Mouse (Mus musculus) heart, embryonic 14.5 days (tissue): ENCODE results near the gene Zfhx3. TPM values are rescaled to one million over a fixed set of nuclear protein-coding genes. Genes with fewer than 3 reads are reported as not detected.

Experiments used
- ATAC-seq: fragments of 200-750 bp; cut with Nextera tagmentation; 2 replicates; pipeline ENCODE4 v1.8.0; 2017; ENCODE audit warnings: low read depth, moderate TSS enrichment; ENCODE audit not compliant: insufficient number of reproducible peaks, insufficient read depth, low FRiP score
- H3K27ac ChIP-seq, 2 experiments: fragments of 200-500 bp in 1 of 2; fragments of 300-500 bp in 1 of 2; sonication (generic) in 1 of 2; replicated peaks in 1 of 2; 2 replicates each; pipeline ENCODE4 v1.5.1; 2012 to 2014; ENCODE audit warnings: low read depth in 2 of 2, low read length in 2 of 2, control low read depth in 1 of 2, mild to moderate bottlenecking in 1 of 2, mixed read lengths in 1 of 2; ENCODE audit not compliant: control insufficient read depth in 1 of 2, insufficient read depth in 1 of 2
- H3K27me3 ChIP-seq: fragments of 300-500 bp; sonication (generic); 2 replicates; pipeline ENCODE4 v1.6.1; 2014; ENCODE audit warnings: mild to moderate bottlenecking, low read length, control low read depth; ENCODE audit not compliant: control insufficient read depth, insufficient read depth
- H3K36me3 ChIP-seq: fragments of 300-500 bp; sonication (generic); 2 replicates; pipeline ENCODE4 v1.6.1; 2014; ENCODE audit warnings: mild to moderate bottlenecking, control low read depth, low read length, mixed read lengths; ENCODE audit not compliant: control insufficient read depth, insufficient read depth
- H3K4me1 ChIP-seq, 2 experiments: fragments of 200-500 bp in 1 of 2; fragments of 300-500 bp in 1 of 2; sonication (generic) in 1 of 2; 2 replicates each; pipeline ENCODE4 v1.6.1; 2012 to 2014; ENCODE audit warnings: low read length in 2 of 2, control low read depth in 1 of 2, mixed read lengths in 1 of 2; ENCODE audit not compliant: control insufficient read depth in 2 of 2, insufficient read depth in 2 of 2
- H3K4me2 ChIP-seq: fragments of 300-500 bp; sonication (generic); 2 replicates; pipeline ENCODE4 v1.6.1; 2014; ENCODE audit warnings: mild to moderate bottlenecking, low read length
- H3K4me3 ChIP-seq, 2 experiments: fragments of 200-500 bp in 1 of 2; fragments of 300-500 bp in 1 of 2; sonication (generic) in 1 of 2; 2 replicates each; pipeline ENCODE4 v1.5.1; 2012 to 2014; ENCODE audit warnings: low read length in 2 of 2, mild to moderate bottlenecking in 2 of 2, control low read depth in 1 of 2, low read depth in 1 of 2, moderate library complexity in 1 of 2; ENCODE audit not compliant: control insufficient read depth in 1 of 2, insufficient read depth in 1 of 2
- H3K9ac ChIP-seq: fragments of 300-500 bp; sonication (generic); 2 replicates; pipeline ENCODE4 v1.6.1; 2014; ENCODE audit warnings: mild to moderate bottlenecking, low read length
- H3K9me3 ChIP-seq: fragments of 300-500 bp; sonication (generic); 2 replicates; pipeline ENCODE4 v1.6.1; 2016; ENCODE audit warnings: low read length, control low read depth; ENCODE audit not compliant: control insufficient read depth
- WGBS: fragments of 180-500 bp; shearing (Covaris S2); extraction: QIAGEN DNeasy Blood & Tissue Kit; methylation state at CpG from one replicate; pipeline ENCODE4 v1.1.7; 2014; 5-methylcytosine and 5-hydroxymethylcytosine counted together
- polyA plus RNA-seq: library from polyadenylated mRNA; unstranded; fragments of >200 nt; fragmentation: Nextera tagmentation; extraction: Ambion mirVana; gene quantifications from 2 replicates; pipeline ENCODE4 v1.2.1, GENCODE M21; 2014

Gene Zfhx3
- polyA plus RNA-seq, 1 experiment from 2014 or later, result 6.4 TPM

DNA sequence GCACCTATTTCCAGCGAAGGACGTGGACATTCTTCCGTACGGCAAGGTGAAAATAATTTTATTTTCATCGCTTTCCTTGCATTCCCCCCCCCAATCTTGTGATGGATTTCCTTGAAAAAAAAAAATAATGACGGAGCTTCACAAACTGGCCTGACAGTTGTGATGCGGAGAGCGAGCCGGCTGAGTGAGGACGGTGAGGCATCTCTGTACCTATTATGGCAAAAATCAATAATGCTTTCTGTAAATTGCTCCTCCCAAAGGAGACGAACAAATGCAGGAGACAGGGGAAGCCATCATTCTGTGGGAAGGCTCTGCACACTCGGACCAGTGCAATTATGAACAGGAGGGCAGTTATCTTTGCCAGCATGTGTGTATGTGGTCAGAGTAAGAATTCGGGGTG, 156.2 kb downstream of the Zfhx3 start:
- WGBS, result 85% methylated on average over 13 of the region's 13 CpGs
- no peak for ATAC-seq
- H3K4me3 ChIP-seq, result no peak overlapping the region

DNA sequence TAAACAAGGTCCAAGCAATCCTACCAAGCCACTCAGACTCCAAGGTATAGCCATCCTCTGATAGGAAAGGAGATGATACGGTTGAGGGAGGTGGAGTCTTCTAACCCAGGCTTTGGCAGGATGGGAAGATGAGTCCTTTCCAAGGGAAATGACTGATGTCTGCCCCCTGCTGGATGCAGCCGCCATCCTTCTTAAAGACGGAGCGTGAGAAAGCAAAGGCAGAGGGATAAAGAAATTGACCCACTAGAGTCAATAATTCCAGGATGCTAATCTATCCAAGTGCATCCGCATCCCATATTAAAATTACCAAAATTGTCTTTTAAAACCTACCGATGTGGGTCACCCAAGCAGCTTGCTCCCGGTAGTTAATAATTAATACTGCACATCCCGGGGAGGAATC, 158.7 kb downstream of the Zfhx3 start:
- H3K9me3 ChIP-seq, result no peaks in the 10 kb centered on the region
- H3K4me3 ChIP-seq, result no peak overlapping the region
- no peak overlapping the region for H3K9ac ChIP-seq
- H3K27ac ChIP-seq, result no peak overlapping the region
- 67% methylated on average over 8 of the region's 8 CpGs for WGBS
- no peaks in the 10 kb centered on the region for H3K4me1 ChIP-seq
- H3K27me3 ChIP-seq, result no peaks in the 10 kb centered on the region
- no peaks in the 10 kb centered on the region for H3K36me3 ChIP-seq
- no peak overlapping the region for H3K4me2 ChIP-seq
- ATAC-seq, result no peak

More for the DNA sequence above, 156.2 kb downstream of the Zfhx3 start:
- Histone ChIP-seq H3K9me3 (no peaks in the 10 kb centered on the region), H3K4me1 (no peaks in the 10 kb centered on the region), H3K27me3 (no peaks in the 10 kb centered on the region), H3K27ac (no peak overlapping the region), H3K36me3 (no peaks in the 10 kb centered on the region), H3K9ac (no peak overlapping the region), H3K4me2 (no peak overlapping the region)

DNA sequence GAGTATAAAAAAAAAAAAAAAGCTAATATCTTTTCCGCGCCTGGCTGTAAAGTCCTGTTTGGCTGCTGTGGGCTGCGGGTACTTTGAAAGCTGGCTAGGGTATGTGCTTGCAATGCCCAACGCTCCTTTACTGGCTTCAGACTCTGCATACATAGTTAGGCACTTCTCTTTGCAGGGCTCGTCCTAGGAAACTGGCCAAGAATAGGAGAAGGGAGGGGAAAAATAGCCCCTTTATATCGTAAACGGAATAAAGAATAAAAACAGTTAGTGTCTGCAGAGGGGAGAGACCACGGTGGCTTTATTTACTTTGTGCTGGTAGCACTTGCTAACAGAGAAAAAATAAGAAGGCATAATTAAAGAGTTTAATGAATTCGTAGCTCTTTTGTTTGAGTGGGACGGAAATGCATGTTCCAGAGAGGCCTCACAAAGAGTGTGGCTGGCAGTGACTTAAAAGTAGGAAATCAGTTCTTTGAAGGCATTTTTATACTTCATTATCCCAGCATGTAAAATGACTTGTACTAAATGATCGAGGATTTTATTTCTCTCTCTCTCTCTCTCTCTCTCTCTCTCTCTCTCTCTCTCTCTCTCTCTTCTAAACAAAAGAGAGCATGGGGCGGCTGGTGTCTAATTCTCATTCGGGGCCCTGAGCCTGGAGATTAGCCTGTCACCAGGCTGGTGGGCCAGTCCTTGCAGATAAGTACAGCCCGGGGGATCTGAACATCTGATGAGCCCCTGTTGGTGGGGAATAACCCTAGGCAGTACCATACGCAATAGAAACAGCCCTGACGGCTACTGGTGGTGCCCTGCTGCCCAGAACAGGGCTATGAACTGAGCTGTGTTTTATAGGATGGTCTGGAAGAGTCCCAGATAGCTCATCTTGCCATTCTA, 159.8 kb downstream of the Zfhx3 start:
- Histone ChIP-seq H3K36me3 (no peaks in the 10 kb centered on the region), H3K9me3 (no peaks in the 10 kb centered on the region), H3K27me3 (no peaks in the 10 kb centered on the region), H3K27ac (no peak overlapping the region), H3K4me1 (no peaks in the 10 kb centered on the region), H3K4me2 (no peak overlapping the region), H3K9ac (no peak overlapping the region), H3K4me3 (no peak overlapping the region)
- 63% methylated on average over 16 of the region's 16 CpGs for WGBS
- ATAC-seq, result no peak

DNA sequence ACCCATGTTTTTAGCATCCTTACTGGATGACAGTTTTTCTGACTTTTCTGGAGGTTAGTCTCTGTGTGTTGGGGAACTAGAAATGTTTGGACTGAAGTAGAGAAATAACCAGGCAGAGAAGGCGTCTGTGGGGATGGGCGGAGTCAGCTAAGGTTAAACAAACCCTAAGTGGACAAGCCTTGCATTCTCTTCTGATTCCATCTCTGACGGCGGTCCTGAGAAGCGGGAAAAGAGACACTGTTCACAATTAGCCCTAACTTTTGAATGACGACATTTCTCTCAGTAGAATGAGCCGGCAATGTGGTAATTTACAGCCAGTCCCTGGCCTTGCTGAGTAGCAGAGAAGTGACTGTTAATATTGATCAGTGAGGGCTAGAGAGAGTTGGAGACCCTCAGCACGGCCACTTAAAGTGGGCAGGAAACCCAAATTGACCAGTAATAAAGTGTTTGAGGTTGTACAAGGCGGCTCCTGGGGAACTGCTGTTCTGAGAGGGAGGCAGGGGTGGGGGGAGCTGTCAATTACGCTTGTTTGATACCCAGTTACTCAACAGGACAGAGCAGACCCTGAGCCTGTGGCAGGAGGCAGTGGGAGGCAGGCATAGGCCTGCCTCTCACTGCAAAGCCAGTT, 162.1 kb downstream of the Zfhx3 start:
- no peak overlapping the region for H3K9ac ChIP-seq
- H3K4me3 ChIP-seq, result no peak overlapping the region
- WGBS, result 43% methylated on average over 10 of the region's 10 CpGs
- no peak overlapping the region for H3K4me2 ChIP-seq
- no peaks in the 10 kb centered on the region for H3K36me3 ChIP-seq
- no peak overlapping the region for H3K27ac ChIP-seq
- H3K9me3 ChIP-seq, result no peaks in the 10 kb centered on the region
- no peaks in the 10 kb centered on the region for H3K27me3 ChIP-seq
- no peaks in the 10 kb centered on the region for H3K4me1 ChIP-seq
- ATAC-seq, result no peak

DNA sequence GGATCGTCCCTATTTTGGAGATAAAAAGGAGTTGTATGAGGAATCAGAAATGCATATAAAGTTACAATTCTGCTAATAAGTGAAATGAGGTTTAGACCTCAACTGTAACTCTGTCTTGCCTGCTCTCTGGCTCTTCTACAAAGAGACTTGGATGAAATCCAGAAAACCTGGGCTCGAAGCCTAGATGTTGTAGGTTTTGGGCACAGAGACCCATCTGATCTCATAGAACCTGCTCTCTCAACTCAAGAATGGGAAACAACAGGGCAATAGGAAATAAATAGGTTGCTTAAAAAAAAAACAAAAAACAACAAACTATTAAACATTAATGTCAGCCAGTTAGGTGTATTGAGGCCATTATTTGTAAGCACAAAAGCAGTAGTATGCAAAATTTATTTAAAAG, 182.6 kb downstream of the Zfhx3 start:
- H3K9me3 ChIP-seq, result no peaks in the 10 kb centered on the region
- H3K36me3 ChIP-seq, result no peaks in the 10 kb centered on the region
- no peak for ATAC-seq
- no peak overlapping the region for H3K4me2 ChIP-seq
- no peak overlapping the region for H3K4me3 ChIP-seq
- H3K27me3 ChIP-seq, result no peaks in the 10 kb centered on the region
- H3K27ac ChIP-seq, result no peak overlapping the region
- no peak overlapping the region for H3K9ac ChIP-seq
- 65% methylated on average over 2 of the region's 2 CpGs for WGBS
- no peaks in the 10 kb centered on the region for H3K4me1 ChIP-seq

DNA sequence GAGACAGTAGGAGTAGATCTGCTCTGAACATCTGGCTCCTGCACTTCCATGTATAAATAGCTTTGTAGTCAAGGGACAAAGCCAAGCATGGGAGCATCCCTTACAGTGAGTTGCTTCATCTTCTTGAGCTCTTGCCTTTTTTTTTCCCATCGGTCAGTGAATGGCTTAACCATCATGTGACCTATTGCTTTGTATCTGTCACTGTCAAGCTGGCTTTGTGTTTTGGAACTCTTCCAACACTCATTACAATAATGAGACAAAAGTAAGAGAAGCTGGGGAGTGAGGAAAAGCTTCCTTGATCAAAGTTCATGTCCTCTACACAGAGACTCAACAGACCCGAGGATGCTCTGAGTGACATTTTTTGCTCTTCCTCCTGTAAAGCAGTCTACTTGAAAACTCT, 183.0 kb downstream of the Zfhx3 start:
- Histone ChIP-seq H3K27ac (no peak overlapping the region), H3K9ac (no peak overlapping the region), H3K27me3 (no peaks in the 10 kb centered on the region), H3K4me3 (no peak overlapping the region), H3K36me3 (no peaks in the 10 kb centered on the region), H3K4me2 (no peak overlapping the region), H3K9me3 (no peaks in the 10 kb centered on the region), H3K4me1 (no peaks in the 10 kb centered on the region)
- WGBS, result 78% methylated on average over 2 of the region's 2 CpGs
- no peak for ATAC-seq

DNA sequence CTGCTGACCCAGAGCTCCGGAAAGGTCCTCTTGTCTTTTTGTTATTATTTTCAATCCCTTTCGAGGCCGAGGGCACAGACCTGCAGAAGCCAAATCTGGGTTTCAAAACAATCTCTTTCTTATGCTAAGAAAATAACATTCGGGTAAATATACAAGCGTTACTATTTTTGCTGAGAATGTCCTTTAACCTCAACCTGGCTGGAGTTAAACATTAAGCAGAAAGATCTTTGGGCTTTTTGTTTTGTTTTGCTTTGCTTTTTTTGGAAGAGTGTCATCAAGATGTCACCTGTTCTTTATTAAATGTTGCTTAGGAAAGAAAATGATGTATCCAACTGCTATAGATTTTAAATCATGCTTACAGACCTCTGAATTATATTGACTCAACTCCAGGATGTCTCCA, 204.1 kb downstream of the Zfhx3 start:
- ATAC-seq, result no peak
- 61% methylated on average over 5 of the region's 5 CpGs for WGBS
- Histone ChIP-seq H3K4me1 (no peaks in the 10 kb centered on the region), H3K4me2 (no peak overlapping the region), H3K27ac (no peak overlapping the region), H3K9me3 (no peaks in the 10 kb centered on the region), H3K4me3 (no peak overlapping the region), H3K36me3 (no peaks in the 10 kb centered on the region), H3K27me3 (no peaks in the 10 kb centered on the region), H3K9ac (no peak overlapping the region)
